Mouse (Mus musculus): Measurements from ENCODE around the gene Dscam. TPM values are rescaled to one million over a fixed set of nuclear protein-coding genes. Genes with fewer than 3 reads are reported as not detected.

Dscam gene
- polyA plus RNA-seq, 1 experiment from 2014 or later: not detected

- 64% methylated on average over 2 of the region's 2 CpGs for WGBS
- H3K27ac ChIP-seq (ENCODE audit: poor library complexity, severe bottlenecking): no peak overlapping the region
- H3K36me3 ChIP-seq: no peaks in the 10 kb centered on the region
- no peak overlapping the region for H3K4me2 ChIP-seq
- ATAC-seq (ENCODE audit: insufficient number of reproducible peaks, low FRiP score): no peak
- H3K4me3 ChIP-seq: no peak overlapping the region
- no peaks in the 10 kb centered on the region for H3K9me3 ChIP-seq (replicated peaks)
- H3K4me1 ChIP-seq (replicated peaks): no peaks in the 10 kb centered on the region
- H3K27me3 ChIP-seq (replicated peaks): 0 out of 2 replicates have a peak, but pooled peaks cover 5% of the 10 kb centered on the region
- no peak overlapping the region for H3K9ac ChIP-seq
Measured at GRCm38 (mm10) chr16:97105266-97105665, 65.3 kb downstream of the Dscam start.

GRCm38 (mm10) chr16:97103046-97103445, 67.5 kb downstream of the Dscam start:
- Histone ChIP-seq H3K27me3 (replicated peaks) (0 out of 2 replicates have a peak, but pooled peaks cover 5% of the 10 kb centered on the region), H3K4me3 (no peak overlapping the region), H3K4me1 (replicated peaks) (no peaks in the 10 kb centered on the region), H3K9ac (no peak overlapping the region), H3K36me3 (no peaks in the 10 kb centered on the region), H3K4me2 (no peak overlapping the region), H3K9me3 (replicated peaks) (no peaks in the 10 kb centered on the region), H3K27ac (ENCODE audit: poor library complexity, severe bottlenecking) (no peak overlapping the region)
- 60% methylated on average over 2 of the region's 2 CpGs for WGBS
- ATAC-seq (ENCODE audit: insufficient number of reproducible peaks, low FRiP score): no peak

- Histone ChIP-seq H3K4me1 (replicated peaks) (no peaks in the 10 kb centered on the region), H3K27ac (ENCODE audit: poor library complexity, severe bottlenecking) (no peak overlapping the region), H3K27me3 (replicated peaks) (0 out of 2 replicates have a peak, but pooled peaks cover 5% of the 10 kb centered on the region), H3K9me3 (replicated peaks) (no peaks in the 10 kb centered on the region), H3K9ac (no peak overlapping the region), H3K36me3 (no peaks in the 10 kb centered on the region), H3K4me2 (no peak overlapping the region), H3K4me3 (no peak overlapping the region)
- ATAC-seq (ENCODE audit: insufficient number of reproducible peaks, low FRiP score): no peak
- WGBS: 69% methylated on average over 2 of the region's 2 CpGs
Measured at GRCm38 (mm10) chr16:97100091-97100490, 70.5 kb downstream of the Dscam start.

- Histone ChIP-seq H3K27me3 (replicated peaks) (0 out of 2 replicates have a peak, but pooled peaks cover 5% of the 10 kb centered on the region), H3K36me3 (no peaks in the 10 kb centered on the region), H3K27ac (ENCODE audit: poor library complexity, severe bottlenecking) (no peak overlapping the region), H3K4me2 (no peak overlapping the region), H3K4me3 (no peak overlapping the region), H3K9ac (no peak overlapping the region), H3K4me1 (replicated peaks) (no peaks in the 10 kb centered on the region), H3K9me3 (replicated peaks) (no peaks in the 10 kb centered on the region)
- ATAC-seq (ENCODE audit: insufficient number of reproducible peaks, low FRiP score): no peak
- whole genome bisulfite sequencing: 80% methylated on average over 5 of the region's 5 CpGs
Measured at GRCm38 (mm10) chr16:97098508-97098907, 72.0 kb downstream of the Dscam start.

- no peaks in the 10 kb centered on the region for H3K36me3 ChIP-seq
- H3K4me3 ChIP-seq: no peak overlapping the region
- H3K9ac ChIP-seq: no peak overlapping the region
- no peak overlapping the region for H3K27ac ChIP-seq (ENCODE audit: poor library complexity, severe bottlenecking)
- no peak for ATAC-seq (ENCODE audit: insufficient number of reproducible peaks, low FRiP score)
- H3K9me3 ChIP-seq (replicated peaks): no peaks in the 10 kb centered on the region
- H3K4me2 ChIP-seq: no peak overlapping the region
- no peaks in the 10 kb centered on the region for H3K4me1 ChIP-seq (replicated peaks)
- 0 out of 2 replicates have a peak, but pooled peaks cover 4% of the 10 kb centered on the region for H3K27me3 ChIP-seq (replicated peaks)
- 85% methylated on average over 2 of the region's 2 CpGs for WGBS
Measured at GRCm38 (mm10) chr16:97096709-97097108, 73.8 kb downstream of the Dscam start.

- no peak for ATAC-seq (ENCODE audit: insufficient number of reproducible peaks, low FRiP score)
- no peaks in the 10 kb centered on the region for H3K36me3 ChIP-seq
- no peak overlapping the region for H3K9ac ChIP-seq
- WGBS: 72% methylated on average over 1 of the region's 1 CpGs
- no peak overlapping the region for H3K27ac ChIP-seq (ENCODE audit: poor library complexity, severe bottlenecking)
- H3K4me2 ChIP-seq: no peak overlapping the region
- no peak overlapping the region for H3K4me3 ChIP-seq
- no peaks in the 10 kb centered on the region for H3K9me3 ChIP-seq (replicated peaks)
- no peaks in the 10 kb centered on the region for H3K27me3 ChIP-seq (replicated peaks)
- H3K4me1 ChIP-seq (replicated peaks): no peaks in the 10 kb centered on the region
Measured at GRCm38 (mm10) chr16:97095496-97095895, 75.1 kb downstream of the Dscam start.

- WGBS: 51% methylated on average over 3 of the region's 3 CpGs
- H3K27ac ChIP-seq (ENCODE audit: poor library complexity, severe bottlenecking): no peak overlapping the region
- H3K36me3 ChIP-seq: no peaks in the 10 kb centered on the region
- H3K4me1 ChIP-seq (replicated peaks): no peaks in the 10 kb centered on the region
- no peak overlapping the region for H3K9ac ChIP-seq
- no peak overlapping the region for H3K4me2 ChIP-seq
- no peaks in the 10 kb centered on the region for H3K9me3 ChIP-seq (replicated peaks)
- ATAC-seq (ENCODE audit: insufficient number of reproducible peaks, low FRiP score): no peak
- no peaks in the 10 kb centered on the region for H3K27me3 ChIP-seq (replicated peaks)
- no peak overlapping the region for H3K4me3 ChIP-seq
Measured at GRCm38 (mm10) chr16:97089339-97089738, 81.2 kb downstream of the Dscam start.

GRCm38 (mm10) chr16:97083694-97084093, 86.9 kb downstream of the Dscam start:
- H3K27me3 ChIP-seq (replicated peaks): no peaks in the 10 kb centered on the region
- H3K27ac ChIP-seq (ENCODE audit: poor library complexity, severe bottlenecking): no peak overlapping the region
- ATAC-seq (ENCODE audit: insufficient number of reproducible peaks, low FRiP score): no peak
- no peak overlapping the region for H3K9ac ChIP-seq
- H3K9me3 ChIP-seq (replicated peaks): no peaks in the 10 kb centered on the region
- 75% methylated on average over 2 of the region's 2 CpGs for WGBS
- no peak overlapping the region for H3K4me3 ChIP-seq
- H3K36me3 ChIP-seq: no peaks in the 10 kb centered on the region
- no peak overlapping the region for H3K4me2 ChIP-seq
- no peaks in the 10 kb centered on the region for H3K4me1 ChIP-seq (replicated peaks)

GRCm38 (mm10) chr16:97075920-97076572, 94.5 kb downstream of the Dscam start:
- no peak overlapping the region for H3K4me3 ChIP-seq
- no peaks in the 10 kb centered on the region for H3K36me3 ChIP-seq
- H3K9ac ChIP-seq: no peak overlapping the region
- ATAC-seq (ENCODE audit: insufficient number of reproducible peaks, low FRiP score): no peak
- no peaks in the 10 kb centered on the region for H3K9me3 ChIP-seq (replicated peaks)
- WGBS: 79% methylated on average over 4 of the region's 4 CpGs
- no peaks in the 10 kb centered on the region for H3K27me3 ChIP-seq (replicated peaks)
- H3K27ac ChIP-seq (ENCODE audit: poor library complexity, severe bottlenecking): no peak overlapping the region
- H3K4me1 ChIP-seq (replicated peaks): no peaks in the 10 kb centered on the region
- H3K4me2 ChIP-seq: no peak overlapping the region

GRCm38 (mm10) chr16:97075137-97075902, 95.2 kb downstream of the Dscam start:
- no peak overlapping the region for H3K9ac ChIP-seq
- no peaks in the 10 kb centered on the region for H3K9me3 ChIP-seq (replicated peaks)
- no peak overlapping the region for H3K4me2 ChIP-seq
- H3K27me3 ChIP-seq (replicated peaks): no peaks in the 10 kb centered on the region
- 65% methylated on average over 6 of the region's 6 CpGs for WGBS
- no peak for ATAC-seq (ENCODE audit: insufficient number of reproducible peaks, low FRiP score)
- no peaks in the 10 kb centered on the region for H3K36me3 ChIP-seq
- no peak overlapping the region for H3K27ac ChIP-seq (ENCODE audit: poor library complexity, severe bottlenecking)
- no peak overlapping the region for H3K4me3 ChIP-seq
- no peaks in the 10 kb centered on the region for H3K4me1 ChIP-seq (replicated peaks)

GRCm38 (mm10) chr16:97073847-97074246, 96.7 kb downstream of the Dscam start:
- 84% methylated on average over 1 of the region's 1 CpGs for WGBS

More at GRCm38 (mm10) chr16:97073847-97074246, 96.7 kb downstream of the Dscam start:
- no peaks in the 10 kb centered on the region for H3K27me3 ChIP-seq (replicated peaks)
- no peak for ATAC-seq (ENCODE audit: insufficient number of reproducible peaks, low FRiP score)
- H3K36me3 ChIP-seq: no peaks in the 10 kb centered on the region
- no peak overlapping the region for H3K4me3 ChIP-seq
- no peaks in the 10 kb centered on the region for H3K9me3 ChIP-seq (replicated peaks)
- H3K4me2 ChIP-seq: no peak overlapping the region
- no peaks in the 10 kb centered on the region for H3K4me1 ChIP-seq (replicated peaks)
- no peak overlapping the region for H3K9ac ChIP-seq
- no peak overlapping the region for H3K27ac ChIP-seq (ENCODE audit: poor library complexity, severe bottlenecking)
